Mouse (Mus musculus): ENCODE data around the gene Trdmt1.

- no peak for TF ChIP-seq GATA1 (IDR thresholded peaks at IDR 0.05; ENCODE audit: borderline replicate concordance, low read length)
- no peak for TF ChIP-seq FLI1 (IDR thresholded peaks at IDR 0.05; ENCODE audit: low read length)
These were observed 37.7 kb upstream of the Trdmt1 start for GRCm38 (mm10) chr2:13582184-13582583.
